Mouse (Mus musculus): ENCODE data around the gene Kremen2.

- TF ChIP-seq CTCF (IDR thresholded peaks at IDR 0.05; ENCODE audit: low read depth) (no peak), EP300 (IDR thresholded peaks at IDR 0.05; ENCODE audit: low read depth) (no peak)
These were observed at the start of gene Kremen2 for GRCm38 (mm10) chr17:23745301-23746251.
